Mouse (Mus musculus): Measurements from ENCODE around the gene Ubl5.
"Not testable (repeated sequence)": the region's sequence is repeated elsewhere in the genome, so short reads cannot be mapped to it uniquely, and the experiment has no call there.

The Ubl5 gene

DNA sequence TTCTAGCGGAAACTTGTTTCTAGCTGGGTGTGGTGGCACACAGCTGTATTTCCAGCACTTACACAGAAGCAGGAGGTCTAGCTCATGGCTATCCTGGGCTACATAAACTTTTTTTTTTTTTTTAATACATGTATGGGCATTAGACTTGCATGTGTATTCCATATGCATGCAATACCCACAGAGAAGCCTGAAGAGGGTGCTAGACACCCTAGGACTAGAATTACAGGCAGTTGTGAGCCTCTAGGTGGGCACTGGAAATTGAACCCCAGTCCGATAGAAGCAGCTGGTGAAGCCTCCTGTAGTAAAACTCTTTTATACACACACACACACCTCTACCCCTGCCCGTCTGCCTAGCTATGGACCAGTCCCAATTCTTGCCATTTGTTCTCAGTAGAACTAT lies 11.2 kb downstream of the Ubl5 start:
- no peak for DNase-seq (ENCODE audit: extremely low read depth, insufficient read length, low spot score)

DNA sequence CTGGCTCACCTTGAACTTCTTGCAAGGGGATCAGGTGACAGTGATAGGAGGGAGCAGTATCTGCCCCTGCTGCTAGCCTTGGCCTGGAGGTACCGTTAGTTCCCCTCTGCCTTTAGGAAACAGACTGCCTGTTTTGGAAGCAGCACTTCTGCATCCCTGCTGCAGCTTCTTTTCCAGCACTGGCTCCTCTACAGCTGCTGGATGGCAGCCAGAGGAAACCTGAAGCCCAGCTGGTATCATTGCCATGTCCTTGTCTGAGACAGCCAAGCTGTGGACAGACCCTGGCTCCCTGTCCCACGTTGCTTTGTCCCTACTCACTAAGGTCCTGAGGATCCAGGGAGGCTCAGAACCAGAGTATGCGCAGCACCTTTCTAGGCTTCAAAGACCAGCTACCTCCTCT lies 14.9 kb downstream of the Ubl5 start:
- DNase-seq (ENCODE audit: extremely low read depth, insufficient read length, low spot score) = no peak

DNA sequence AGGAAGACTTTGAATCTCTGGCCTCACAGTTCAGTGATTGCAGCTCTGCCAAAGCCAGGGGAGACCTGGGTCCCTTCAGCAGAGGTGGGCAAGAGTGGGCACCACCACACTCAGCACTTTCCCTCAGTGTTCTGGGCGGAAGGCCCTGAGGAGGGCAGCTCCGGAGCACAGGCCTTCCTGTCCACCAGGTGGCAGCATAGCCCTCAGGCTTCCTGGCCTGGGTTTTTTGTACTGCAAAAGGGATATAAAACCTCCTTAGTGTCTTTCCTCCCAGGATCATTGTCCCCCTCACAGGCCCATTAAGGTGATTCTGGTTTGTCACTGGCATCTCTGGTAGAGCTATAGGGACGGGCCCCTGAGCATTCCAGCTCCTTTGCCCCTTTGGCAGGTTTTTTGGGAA lies 19.6 kb downstream of the Ubl5 start:
- no peak for DNase-seq (ENCODE audit: extremely low read depth, insufficient read length, low spot score)

DNA sequence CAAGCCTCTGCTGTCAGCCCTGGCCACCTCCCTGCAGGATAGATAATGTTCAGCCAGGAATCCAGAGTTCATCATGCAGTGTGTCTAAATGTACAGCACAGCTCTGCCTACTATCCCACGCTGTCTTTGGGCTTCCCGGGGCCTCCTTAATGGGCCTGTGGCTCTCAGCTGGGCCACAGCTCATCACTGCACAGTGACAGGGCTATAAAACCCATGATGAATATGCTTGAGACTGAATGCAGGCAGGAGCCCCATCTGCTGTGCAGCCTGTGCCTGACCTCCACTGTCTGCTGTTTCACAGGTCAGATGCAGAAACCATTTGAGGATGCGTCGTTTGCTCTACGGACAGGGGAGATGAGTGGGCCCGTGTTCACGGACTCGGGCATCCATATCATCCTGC lies 20.2 kb downstream of the Ubl5 start:
- DNase-seq (ENCODE audit: extremely low read depth, insufficient read length, low spot score) = no peak

DNA sequence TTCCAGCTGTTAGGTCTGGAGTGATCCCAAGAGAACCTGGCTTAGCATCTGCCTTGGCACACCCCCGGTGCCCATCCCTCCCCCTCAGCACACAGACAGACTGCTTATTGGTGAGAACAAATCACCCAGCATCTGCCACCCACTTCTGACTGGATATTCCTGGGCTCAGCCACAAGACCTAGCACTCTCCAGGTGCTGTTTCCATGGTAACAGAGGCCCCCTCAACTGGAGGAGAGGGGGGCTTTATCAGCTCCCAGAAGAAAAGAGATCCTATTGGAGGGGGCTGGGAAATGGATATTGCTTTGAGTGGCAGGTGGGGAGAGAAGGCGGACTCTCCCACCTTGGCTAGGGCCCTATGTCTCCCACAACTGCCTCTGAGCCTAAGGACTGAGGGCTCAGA lies 21.3 kb downstream of the Ubl5 start:
- DNase-seq (ENCODE audit: extremely low read depth, insufficient read length, low spot score) = no peak

DNA sequence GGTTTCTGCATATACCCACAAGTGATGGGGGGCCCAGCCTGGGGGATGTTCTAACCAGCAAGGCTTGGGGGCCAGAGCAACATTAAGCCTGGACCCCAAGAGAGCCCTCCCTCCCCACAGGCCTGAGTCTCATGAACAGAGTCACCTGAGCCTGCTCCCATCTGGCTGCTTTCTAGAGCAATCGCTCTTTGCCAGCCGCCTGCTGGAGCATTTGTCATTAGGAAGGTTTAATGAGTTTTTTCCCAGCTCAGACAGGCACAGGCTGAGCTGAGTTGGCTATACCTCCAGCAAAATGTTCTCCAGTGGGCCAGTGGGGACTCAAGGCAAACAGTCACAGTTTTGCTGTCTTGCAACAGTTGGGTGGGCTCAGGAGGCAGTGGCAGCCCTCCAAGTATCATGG lies 21.7 kb downstream of the Ubl5 start:
- DNase-seq (ENCODE audit: extremely low read depth, insufficient read length, low spot score) = no peak

DNA sequence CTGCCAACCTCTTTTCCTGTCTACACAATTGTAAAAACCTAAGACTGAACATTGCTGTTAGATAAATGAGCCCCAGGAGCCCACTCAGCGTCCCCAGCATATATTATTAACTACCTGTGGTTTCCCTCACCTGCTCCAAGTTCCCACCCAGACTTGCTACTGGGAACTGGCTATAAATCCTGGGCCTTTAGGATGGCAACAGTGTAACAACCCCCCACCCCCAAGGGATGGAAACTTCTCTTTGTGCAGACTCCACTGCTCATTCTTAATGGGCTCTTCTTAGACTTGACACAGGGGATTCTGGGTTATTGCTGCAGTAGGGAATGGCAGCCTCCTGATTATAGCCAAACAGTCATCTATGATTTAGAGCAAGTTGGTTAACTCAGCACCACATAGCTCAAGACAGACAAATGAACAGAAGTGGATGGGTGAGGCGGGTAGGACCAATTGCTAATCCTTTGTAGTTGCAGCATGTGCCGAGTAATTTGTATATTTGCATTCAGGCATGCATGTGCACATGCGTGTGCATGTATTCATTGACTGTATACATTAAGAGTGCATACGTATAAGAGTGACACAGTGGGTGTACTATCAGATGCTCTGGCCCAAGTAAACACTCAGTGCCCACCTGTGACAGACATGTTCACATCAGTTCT lies 22.4 kb downstream of the Ubl5 start:
- DNase-seq (ENCODE audit: extremely low read depth, insufficient read length, low spot score) = no peak

DNA sequence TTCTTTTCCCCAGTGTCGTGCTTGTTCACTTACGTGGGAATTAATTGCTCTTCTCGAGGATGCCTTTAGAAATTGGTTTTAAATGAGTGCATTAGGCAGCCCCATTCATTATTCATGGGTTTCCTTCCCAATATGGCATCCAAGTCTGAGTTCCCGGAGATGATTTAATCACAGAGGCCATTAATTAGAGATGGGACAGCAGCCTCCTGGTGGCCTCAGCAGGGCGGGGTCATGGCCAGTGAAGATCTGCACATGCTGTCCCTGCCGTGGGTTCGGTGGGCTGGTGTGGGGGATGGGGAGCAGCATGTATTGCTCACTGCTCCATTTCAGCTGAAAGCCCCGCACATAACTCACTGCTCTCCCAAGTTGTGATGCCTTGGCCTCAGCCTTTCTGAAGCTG lies 23.2 kb downstream of the Ubl5 start:
- DNase-seq (ENCODE audit: extremely low read depth, insufficient read length, low spot score) = no peak

DNA sequence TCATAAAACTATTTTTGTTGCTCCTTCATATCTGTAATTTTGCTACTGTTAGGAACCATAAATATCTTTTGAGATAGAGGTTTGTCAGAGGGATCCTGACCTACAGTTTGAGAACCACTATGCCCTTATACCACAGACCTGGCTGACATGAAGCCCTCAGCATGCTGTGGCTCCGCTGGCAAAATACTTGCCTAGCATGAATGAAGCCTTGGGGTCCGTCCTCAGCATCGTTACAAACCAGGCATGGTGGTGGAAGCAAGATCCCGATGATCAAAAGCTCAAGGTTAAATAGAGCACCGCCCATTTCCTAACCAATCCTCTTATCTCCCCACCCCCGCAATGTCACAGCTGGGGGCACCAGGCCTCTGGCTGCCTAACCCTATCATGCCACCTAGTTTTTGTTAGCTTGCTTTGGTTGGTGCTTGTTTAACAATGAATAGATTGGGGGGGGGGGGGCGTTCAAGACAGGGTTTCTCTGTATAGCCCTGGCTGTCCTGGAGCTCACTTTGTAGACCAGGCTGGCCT lies 23.9 kb downstream of the Ubl5 start:
- no peak for DNase-seq (ENCODE audit: extremely low read depth, insufficient read length, low spot score)

DNA sequence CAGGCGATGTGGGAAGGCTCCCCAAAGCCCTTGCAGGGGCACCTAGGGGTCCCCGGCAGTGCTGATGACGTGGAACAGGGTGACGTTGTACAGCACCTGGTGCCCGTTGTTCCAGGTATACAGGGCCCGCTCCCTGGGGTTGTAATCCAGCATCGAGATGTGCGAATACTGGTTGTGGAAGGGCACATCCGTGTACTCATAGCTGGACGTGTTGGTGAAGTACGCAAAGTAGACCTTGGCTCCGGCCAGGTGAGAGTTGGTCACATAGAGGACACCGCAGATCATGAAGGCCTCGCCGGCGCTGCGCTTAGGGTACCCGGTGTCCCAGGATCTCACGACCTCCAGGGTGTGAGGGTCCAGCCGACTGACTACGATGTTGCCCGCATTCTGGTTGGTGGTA lies 25.4 kb downstream of the Ubl5 start:
- no peak for DNase-seq (ENCODE audit: extremely low read depth, insufficient read length, low spot score)

DNA sequence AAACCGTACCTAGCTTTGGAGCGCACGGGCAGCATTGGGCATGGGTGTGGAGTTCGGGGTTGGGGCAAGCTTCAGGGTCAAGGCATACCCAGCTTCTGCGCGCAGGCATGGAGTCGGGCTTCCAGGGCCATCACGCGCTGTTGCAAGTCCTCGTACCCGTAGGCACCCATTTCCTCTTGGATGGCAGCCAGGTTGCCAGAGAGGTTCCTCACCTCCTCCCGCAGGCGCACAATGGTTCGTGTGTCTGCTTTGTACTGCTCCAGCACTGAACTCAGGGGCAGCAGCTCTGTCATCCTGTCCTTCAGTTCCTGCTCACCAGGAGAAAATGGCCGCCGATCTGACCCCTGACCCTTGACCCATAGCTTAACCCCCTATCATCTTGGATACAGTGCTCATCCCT lies 29.4 kb downstream of the Ubl5 start:
- DNase-seq (ENCODE audit: extremely low read depth, insufficient read length, low spot score) = no peak

DNA sequence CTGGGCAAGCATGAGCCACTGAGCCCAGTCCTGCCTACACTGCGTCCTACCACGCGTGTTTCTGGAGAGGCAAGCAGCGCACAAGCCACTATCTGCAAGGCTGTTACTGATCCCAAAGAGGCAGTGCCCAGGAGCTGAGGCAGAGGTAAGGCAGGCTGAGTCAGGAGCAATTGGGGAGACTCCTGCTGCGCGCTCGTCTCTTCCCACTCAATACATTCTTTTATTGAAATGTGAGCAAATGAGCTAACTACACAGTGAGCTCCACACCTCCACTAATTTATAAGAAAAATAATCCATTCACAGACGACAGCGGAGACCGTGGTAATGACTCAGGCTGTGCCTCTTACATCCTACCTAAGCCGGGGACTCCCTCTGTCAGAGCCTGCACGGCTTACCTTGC lies 35.2 kb downstream of the Ubl5 start:
- no peak for DNase-seq (ENCODE audit: extremely low read depth, insufficient read length, low spot score)

DNA sequence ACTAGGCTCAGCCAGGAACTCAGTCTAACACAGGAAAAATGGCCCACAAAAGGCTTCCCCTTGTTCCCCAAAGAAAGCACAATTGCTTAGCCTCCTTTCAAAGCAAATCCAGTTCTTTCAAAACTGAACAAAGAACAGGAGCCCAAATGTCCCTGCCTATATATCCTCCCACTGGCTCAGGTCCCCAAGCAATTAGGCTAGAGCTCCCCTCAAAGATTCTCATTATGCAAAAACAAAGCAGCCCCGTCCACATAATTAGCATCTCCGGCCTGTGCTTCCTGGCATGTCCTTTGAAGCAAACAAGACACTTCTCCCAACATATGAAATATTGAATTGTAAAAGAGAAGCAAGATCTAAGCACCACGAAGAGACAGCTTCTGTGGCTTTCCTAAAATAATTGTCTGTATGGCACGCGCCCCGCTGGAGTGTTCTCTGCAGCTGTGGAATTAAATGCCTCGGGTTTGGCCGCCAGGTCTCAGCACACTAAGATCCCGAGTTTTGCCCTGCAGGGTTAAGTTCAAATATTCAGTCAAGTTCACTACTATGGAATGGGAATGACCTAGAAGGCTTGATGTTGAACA lies 37.8 kb downstream of the Ubl5 start:
- no peak for DNase-seq (ENCODE audit: extremely low read depth, insufficient read length, low spot score)

DNA sequence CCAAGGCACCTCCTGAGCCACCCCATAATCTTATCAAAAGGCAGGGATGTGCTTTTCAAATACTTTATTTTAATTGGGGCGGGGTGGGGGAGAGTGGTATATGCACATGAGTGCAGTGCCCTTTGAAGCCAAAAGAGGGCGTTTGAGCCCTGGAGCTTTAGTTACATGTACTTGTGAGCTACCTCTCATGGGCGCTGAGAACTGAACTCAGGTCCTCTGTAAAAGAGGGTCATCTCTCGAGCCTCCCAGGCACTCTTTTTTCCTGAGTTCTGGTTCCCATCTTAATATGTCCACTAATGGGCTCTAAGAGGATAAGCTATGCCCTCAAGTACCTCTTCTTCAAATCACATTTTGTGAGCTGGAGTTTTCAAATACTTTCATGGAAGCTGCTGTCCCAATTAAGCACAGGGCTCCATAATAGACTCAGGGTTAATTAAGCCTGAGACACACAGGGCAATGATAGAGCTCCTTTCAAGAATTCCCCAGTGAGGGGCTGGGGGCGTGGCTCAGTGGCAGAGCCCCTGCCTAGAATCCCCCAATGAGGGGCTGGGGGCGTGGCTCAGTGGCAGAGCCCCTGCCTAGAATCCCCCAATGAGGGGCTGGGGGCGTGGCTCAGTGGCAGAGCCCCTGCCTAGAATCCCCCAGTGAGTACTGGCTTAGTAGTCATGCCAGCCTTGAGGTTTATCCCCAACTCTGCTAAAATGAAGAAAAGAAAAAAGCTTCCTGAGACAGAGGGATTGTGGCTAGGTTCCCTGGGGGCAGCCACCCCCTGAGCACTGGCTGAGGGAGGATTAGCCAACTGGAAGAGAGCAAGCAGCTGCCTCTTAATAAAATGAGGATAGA lies 39.1 kb downstream of the Ubl5 start:
- no peak for DNase-seq (ENCODE audit: extremely low read depth, insufficient read length, low spot score)

DNA sequence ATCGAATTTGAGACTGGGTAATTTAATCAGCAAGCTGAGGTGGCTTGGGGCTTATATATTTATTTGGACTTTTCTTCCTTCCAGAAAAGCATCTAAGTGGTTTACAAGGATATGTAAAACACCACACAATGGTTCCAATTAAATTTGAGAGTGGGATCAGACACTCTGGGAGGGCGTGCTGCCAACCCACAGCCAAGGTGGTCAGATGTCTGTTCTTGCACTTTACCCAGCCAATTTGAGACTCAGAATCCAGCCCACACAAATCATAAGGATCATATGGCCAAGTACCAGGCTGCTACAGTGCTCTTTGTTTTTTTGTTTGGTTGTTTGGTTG lies 39.7 kb downstream of the Ubl5 start:
- no peak for DNase-seq (ENCODE audit: extremely low read depth, insufficient read length, low spot score)

DNA sequence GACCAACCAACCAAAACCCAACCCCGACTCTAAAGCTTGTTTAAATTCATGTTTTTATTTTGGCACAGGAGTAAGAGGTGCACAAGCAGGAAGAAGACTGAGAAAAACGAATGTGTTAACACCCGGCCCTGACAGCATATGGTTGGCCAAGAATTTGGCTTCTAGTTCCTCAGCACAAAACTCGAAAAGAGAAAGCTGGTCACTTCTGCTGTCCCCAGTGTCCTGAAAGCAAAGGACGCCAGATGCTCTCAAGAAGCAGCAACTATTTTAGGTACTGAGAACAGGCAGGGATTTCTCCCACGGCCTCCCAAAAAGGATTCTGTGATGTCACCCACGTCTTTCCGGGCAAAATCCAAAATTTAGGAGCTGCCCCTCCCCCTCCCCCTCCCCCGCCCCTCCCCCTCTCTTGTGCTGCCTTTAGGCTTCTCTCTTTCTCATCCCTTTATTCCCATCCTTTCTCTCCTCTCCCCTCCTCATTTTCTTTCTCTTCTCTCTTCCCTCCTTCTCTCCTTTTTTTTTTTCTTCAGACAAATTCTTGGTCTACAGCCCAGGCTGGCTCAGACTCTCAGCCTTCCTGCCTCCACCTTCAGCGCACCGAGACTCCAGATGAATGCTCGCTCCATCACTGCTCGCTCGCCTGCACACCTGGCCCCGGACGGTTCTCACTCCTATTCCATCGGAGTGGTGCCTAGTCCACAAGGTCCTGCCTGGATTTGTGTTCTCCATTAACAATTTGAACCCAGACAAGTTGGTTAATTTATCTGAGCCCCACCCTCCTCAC lies 42.6 kb downstream of the Ubl5 start:
- DNase-seq (ENCODE audit: extremely low read depth, insufficient read length, low spot score) = no peak

DNA sequence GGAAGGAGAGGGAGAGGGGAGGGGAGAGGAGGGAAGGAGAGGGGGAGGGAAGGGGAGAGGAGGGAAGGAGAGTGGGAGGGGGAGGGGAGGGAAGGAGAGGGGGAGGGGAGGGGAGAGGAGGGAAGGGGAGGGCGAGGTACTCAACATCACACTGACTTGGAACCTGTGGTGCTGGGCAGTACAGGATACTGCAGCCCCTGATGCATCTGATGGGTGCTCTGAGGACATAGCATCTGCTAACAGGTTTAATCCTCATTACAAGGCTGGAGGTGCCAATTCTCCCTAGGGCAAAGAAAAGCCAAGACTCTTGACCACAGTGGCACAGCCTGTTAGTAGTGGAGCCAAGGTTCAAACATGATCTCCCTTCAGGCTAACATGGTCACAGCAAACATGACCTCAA lies 46.7 kb downstream of the Ubl5 start:
- no peak for DNase-seq (ENCODE audit: extremely low read depth, insufficient read length, low spot score)

DNA sequence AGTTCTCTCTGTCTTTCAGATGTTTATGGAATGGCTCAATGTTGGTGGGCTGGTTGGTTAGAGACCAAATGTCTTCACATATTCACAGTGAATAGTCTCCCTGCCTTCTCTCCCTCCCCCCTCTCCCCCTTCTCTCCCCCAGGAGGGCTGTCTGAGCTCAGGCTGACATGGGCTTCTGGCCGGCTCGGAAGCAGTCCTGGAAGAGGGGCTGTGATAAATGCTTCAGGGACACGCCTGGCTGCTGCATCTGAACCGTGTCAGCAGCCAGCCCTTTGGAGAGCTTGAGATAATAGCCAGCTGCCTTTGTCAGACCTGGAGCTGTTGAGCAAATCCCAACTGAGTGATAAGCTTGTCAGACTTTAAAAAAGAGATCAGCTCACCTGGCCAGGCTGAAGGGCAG lies 47.2 kb downstream of the Ubl5 start:
- no peak for DNase-seq (ENCODE audit: extremely low read depth, insufficient read length, low spot score)

DNA sequence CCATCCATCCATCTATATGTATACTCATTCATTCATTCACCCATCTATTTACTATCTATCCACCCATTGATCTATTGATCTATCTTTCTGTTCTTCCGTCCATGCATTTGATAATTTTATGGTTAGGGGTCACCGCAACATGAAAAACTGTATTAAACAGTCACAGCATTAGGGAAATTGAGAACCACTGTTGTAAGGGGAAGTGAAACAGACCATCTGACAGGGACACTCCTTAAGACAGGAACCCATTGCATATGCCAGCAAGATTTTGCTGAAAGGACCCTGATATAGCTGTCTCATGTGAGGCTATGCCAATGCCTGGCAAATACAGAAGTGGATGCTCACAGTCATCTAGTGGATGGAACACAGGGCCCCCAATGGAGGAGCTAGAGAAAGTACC lies 47.8 kb downstream of the Ubl5 start:
- DNase-seq (ENCODE audit: extremely low read depth, insufficient read length, low spot score) = not testable (repeated sequence)

DNA sequence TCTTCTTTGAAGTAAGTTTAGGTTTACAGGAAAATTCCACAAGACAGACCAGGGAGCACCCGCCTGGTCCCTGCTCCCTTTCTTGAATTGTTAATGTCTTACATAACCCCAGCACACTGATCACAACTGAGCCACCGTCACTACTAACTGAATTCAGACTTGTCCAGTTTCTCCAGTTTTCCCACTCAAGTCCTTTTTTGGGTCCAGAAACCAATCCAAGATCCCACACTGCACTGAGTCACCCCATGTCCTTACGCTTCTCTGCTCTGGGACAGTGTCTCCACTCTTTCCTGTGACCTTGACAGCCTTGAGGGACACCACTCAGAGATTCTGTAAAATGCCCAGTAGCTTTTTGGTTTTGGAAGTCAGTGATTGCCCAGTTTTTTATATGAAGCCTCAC lies 50.2 kb downstream of the Ubl5 start:
- DNase-seq (ENCODE audit: extremely low read depth, insufficient read length, low spot score) = no peak

DNA sequence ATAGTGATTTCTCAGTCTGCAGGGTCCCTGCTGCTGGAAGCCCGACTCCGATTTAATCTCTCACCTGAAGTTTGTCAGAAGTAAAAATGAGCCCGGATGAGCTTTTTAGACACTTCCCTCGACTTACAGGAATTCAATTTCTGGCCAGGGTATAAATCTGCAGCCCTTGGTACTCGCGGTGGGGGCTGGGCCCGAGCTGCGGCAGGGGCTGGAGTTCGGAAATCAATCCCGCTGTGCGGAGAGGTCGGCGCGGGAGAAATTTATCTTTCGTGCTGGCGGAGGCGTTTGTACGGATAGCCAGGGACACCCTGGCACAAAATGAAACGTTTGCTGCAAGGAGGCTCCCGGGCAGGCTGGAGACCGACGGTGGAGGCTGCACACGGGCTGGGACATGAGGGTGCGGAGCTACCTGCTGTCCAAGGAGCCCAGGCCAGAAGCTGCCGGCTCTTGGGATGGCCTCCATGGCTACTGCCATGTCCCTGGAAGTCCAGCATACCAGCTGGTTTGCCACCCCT lies 52.1 kb downstream of the Ubl5 start:
- DNase-seq (ENCODE audit: extremely low read depth, insufficient read length, low spot score) = no peak
